Mouse (Mus musculus): ENCODE measurements around the gene Dyrk1b. TPM values are rescaled to one million over a fixed set of nuclear protein-coding genes. Genes with fewer than 3 reads are reported as not detected.
"Not testable (repeated sequence)": the region's sequence is repeated elsewhere in the genome, so short reads cannot be mapped to it uniquely, and the experiment has no call there.

Dyrk1b gene
- polyA plus RNA-seq (2015; fragmentation: Nextera tagmentation; extraction: Ambion mirVana) = 11.6 and 12.2 TPM in 2 replicates

- under 1% methylated on average over 25 of the region's 25 CpGs for WGBS
- Histone ChIP-seq H3K4me1 (ENCODE audit: insufficient read depth, low read depth, low read length) (no peaks in the 10 kb centered on the region), H3K36me3 (ENCODE audit: insufficient read depth, low read length) (peaks cover 30% of the 10 kb centered on the region), H3K4me3 (ENCODE audit: low read depth, low read length) (peak within 1 kb of the TSS; percentile 100), H3K27me3 (replicated peaks; ENCODE audit: insufficient read depth, low read length) (no peaks in the 10 kb centered on the region), H3K9ac (replicated peaks; ENCODE audit: low read depth) (peak within 1 kb of the TSS; percentile 84), H3K9me3 (ENCODE audit: low read length) (no peaks in the 10 kb centered on the region), H3K27ac (ENCODE audit: low read length) (peak within 1 kb of the TSS; percentile 88), H3K4me2 (replicated peaks; ENCODE audit: low read depth, low read length) (peak within 1 kb of the TSS; percentile 99)
- ATAC-seq (peak; percentile 92), DNase-seq (ENCODE audit: low spot score) (peak; percentile 100)
- TF ChIP-seq EP300 (IDR thresholded peaks at IDR 0.05) = no peak
- TF ChIP-seq CTCF (IDR thresholded peaks at IDR 0.05) = no peak
These were observed at the start of gene Dyrk1b for GRCm38 (mm10) chr7:28179228-28179627. Dyrk1b (plus strand) TSS chr7:28179469.

GRCm38 (mm10) chr7:28137613-28138012 is 41.7 kb upstream of the Dyrk1b start:
- WGBS = 57% methylated on average over 5 of the region's 5 CpGs
- no peaks in the 10 kb centered on the region for H3K9me3 ChIP-seq (ENCODE audit: low read length)
- peak; percentile 24 for DNase-seq (ENCODE audit: low spot score)

GRCm38 (mm10) chr7:28148263-28148662 is 31.0 kb upstream of the Dyrk1b start:
- peak; percentile 72 for DNase-seq (ENCODE audit: low spot score)
- TF ChIP-seq EP300 (IDR thresholded peaks at IDR 0.05) (no peak), CTCF (IDR thresholded peaks at IDR 0.05) (peak; percentile 87)
- Histone ChIP-seq H3K36me3 (ENCODE audit: insufficient read depth, low read length) (no peaks in the 10 kb centered on the region), H3K9me3 (ENCODE audit: low read length) (no peaks in the 10 kb centered on the region), H3K27ac (ENCODE audit: low read length) (no peak overlapping the region), H3K4me2 (replicated peaks; ENCODE audit: low read depth, low read length) (no peak overlapping the region), H3K4me1 (ENCODE audit: insufficient read depth, low read depth, low read length) (no peaks in the 10 kb centered on the region), H3K9ac (replicated peaks; ENCODE audit: low read depth) (no peak overlapping the region), H3K4me3 (ENCODE audit: low read depth, low read length) (no peak overlapping the region), H3K27me3 (replicated peaks; ENCODE audit: insufficient read depth, low read length) (no peaks in the 10 kb centered on the region)
- WGBS = 17% methylated on average over 3 of the region's 3 CpGs
- ATAC-seq = no peak; the same call in 1 of the 2 replicates

More at GRCm38 (mm10) chr7:28137613-28138012, 41.7 kb upstream of the Dyrk1b start:
- ATAC-seq = no peak
- Histone ChIP-seq H3K36me3 (ENCODE audit: insufficient read depth, low read length) (no peaks in the 10 kb centered on the region), H3K4me1 (ENCODE audit: insufficient read depth, low read depth, low read length) (no peaks in the 10 kb centered on the region), H3K27me3 (replicated peaks; ENCODE audit: insufficient read depth, low read length) (no peaks in the 10 kb centered on the region), H3K27ac (ENCODE audit: low read length) (no peak overlapping the region), H3K9ac (replicated peaks; ENCODE audit: low read depth) (no peak overlapping the region), H3K4me3 (ENCODE audit: low read depth, low read length) (no peak overlapping the region), H3K4me2 (replicated peaks; ENCODE audit: low read depth, low read length) (no peak overlapping the region)
- TF ChIP-seq EP300 (IDR thresholded peaks at IDR 0.05) = no peak
- peak; percentile 68 for TF ChIP-seq CTCF (IDR thresholded peaks at IDR 0.05)

- Histone ChIP-seq H3K9ac (replicated peaks; ENCODE audit: low read depth) (no peak overlapping the region), H3K27me3 (replicated peaks; ENCODE audit: insufficient read depth, low read length) (no peaks in the 10 kb centered on the region), H3K27ac (ENCODE audit: low read length) (no peak overlapping the region), H3K4me2 (replicated peaks; ENCODE audit: low read depth, low read length) (no peak overlapping the region), H3K4me3 (ENCODE audit: low read depth, low read length) (no peak overlapping the region), H3K4me1 (ENCODE audit: insufficient read depth, low read depth, low read length) (no peaks in the 10 kb centered on the region), H3K9me3 (ENCODE audit: low read length) (no peaks in the 10 kb centered on the region), H3K36me3 (ENCODE audit: insufficient read depth, low read length) (no peaks in the 10 kb centered on the region)
- TF ChIP-seq CTCF (IDR thresholded peaks at IDR 0.05) = no peak
- TF ChIP-seq EP300 (IDR thresholded peaks at IDR 0.05) = no peak
- WGBS = 81% methylated on average over 1 of the region's 1 CpGs
- ATAC-seq (no peak), DNase-seq (ENCODE audit: low spot score) (no peak)
These were observed 29.4 kb upstream of the Dyrk1b start for GRCm38 (mm10) chr7:28149841-28150240.

GRCm38 (mm10) chr7:28151584-28152221 is 27.6 kb upstream of the Dyrk1b start:
- no peaks in the 10 kb centered on the region for H3K36me3 ChIP-seq (ENCODE audit: insufficient read depth, low read length)
- no peaks in the 10 kb centered on the region for H3K9me3 ChIP-seq (ENCODE audit: low read length)
- H3K27ac ChIP-seq (ENCODE audit: low read length) = no peak overlapping the region
- no peak overlapping the region for H3K4me3 ChIP-seq (ENCODE audit: low read depth, low read length)
- H3K4me1 ChIP-seq (ENCODE audit: insufficient read depth, low read depth, low read length) = no peaks in the 10 kb centered on the region
- H3K4me2 ChIP-seq (replicated peaks; ENCODE audit: low read depth, low read length) = no peak overlapping the region
- no peak overlapping the region for H3K9ac ChIP-seq (replicated peaks; ENCODE audit: low read depth)
- peak; percentile 76 for TF ChIP-seq CTCF (IDR thresholded peaks at IDR 0.05)
- no peak for TF ChIP-seq EP300 (IDR thresholded peaks at IDR 0.05)
- WGBS = 16% methylated on average over 13 of the region's 13 CpGs
- DNase-seq (ENCODE audit: low spot score) (peak; percentile 44), ATAC-seq (no peak)
- no peaks in the 10 kb centered on the region for H3K27me3 ChIP-seq (replicated peaks; ENCODE audit: insufficient read depth, low read length)

GRCm38 (mm10) chr7:28153595-28153994 is 25.7 kb upstream of the Dyrk1b start:
- 15% methylated on average over 5 of the region's 5 CpGs for WGBS
- H3K27me3 ChIP-seq (replicated peaks; ENCODE audit: insufficient read depth, low read length); H3K4me2 ChIP-seq (replicated peaks; ENCODE audit: low read depth, low read length); H3K27ac ChIP-seq (ENCODE audit: low read length); H3K9me3 ChIP-seq (ENCODE audit: low read length); DNase-seq (ENCODE audit: low spot score); H3K9ac ChIP-seq (replicated peaks; ENCODE audit: low read depth); H3K4me3 ChIP-seq (ENCODE audit: low read depth, low read length); H3K4me1 ChIP-seq (ENCODE audit: insufficient read depth, low read depth, low read length); ATAC-seq; H3K36me3 ChIP-seq (ENCODE audit: insufficient read depth, low read length): not testable (repeated sequence)

Data from lung, postnatal 0 days (tissue).